Mouse (Mus musculus): Measurements from ENCODE around the gene Auts2.

The Auts2 gene

GRCm38 (mm10) chr5:132445213-132445954 lies 97.8 kb downstream of the Auts2 start:
- DNase-seq = no peak

- no peak for DNase-seq
These were observed 100.2 kb downstream of the Auts2 start for GRCm38 (mm10) chr5:132442948-132443347.

GRCm38 (mm10) chr5:132438414-132438813 lies 104.7 kb downstream of the Auts2 start:
- no peak for DNase-seq

DNA sequence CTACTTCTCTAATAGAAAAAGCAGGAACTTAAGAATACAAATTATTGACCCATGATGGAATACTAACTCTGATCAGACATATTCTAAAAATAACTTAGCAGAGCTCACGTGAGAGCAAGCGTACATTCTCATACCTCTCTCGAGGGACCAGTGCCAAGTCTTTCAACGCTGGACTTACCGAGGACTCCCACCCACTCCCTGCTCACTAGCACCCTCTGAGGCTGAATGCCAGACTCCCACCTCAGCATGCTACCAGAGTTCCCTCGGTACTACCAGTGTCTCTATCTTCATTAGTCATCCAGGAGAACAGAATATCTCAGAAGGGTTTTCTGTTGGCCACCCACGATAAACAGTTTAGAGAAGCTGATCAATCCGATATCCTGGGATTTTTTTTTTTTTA lies 105.2 kb downstream of the Auts2 start:
- peak; percentile 17 for DNase-seq

- no peak for DNase-seq
These were observed 105.7 kb downstream of the Auts2 start for GRCm38 (mm10) chr5:132437478-132437877.

- no peak for DNase-seq
These were observed 106.2 kb downstream of the Auts2 start for GRCm38 (mm10) chr5:132436901-132437300.

- no peak for DNase-seq
These were observed 106.7 kb downstream of the Auts2 start for GRCm38 (mm10) chr5:132436473-132436872.

GRCm38 (mm10) chr5:132435401-132435800 lies 107.7 kb downstream of the Auts2 start:
- DNase-seq = no peak

GRCm38 (mm10) chr5:132433377-132434115 lies 109.6 kb downstream of the Auts2 start:
- no peak for DNase-seq

GRCm38 (mm10) chr5:132429363-132429762 lies 113.8 kb downstream of the Auts2 start:
- DNase-seq = no peak

DNA sequence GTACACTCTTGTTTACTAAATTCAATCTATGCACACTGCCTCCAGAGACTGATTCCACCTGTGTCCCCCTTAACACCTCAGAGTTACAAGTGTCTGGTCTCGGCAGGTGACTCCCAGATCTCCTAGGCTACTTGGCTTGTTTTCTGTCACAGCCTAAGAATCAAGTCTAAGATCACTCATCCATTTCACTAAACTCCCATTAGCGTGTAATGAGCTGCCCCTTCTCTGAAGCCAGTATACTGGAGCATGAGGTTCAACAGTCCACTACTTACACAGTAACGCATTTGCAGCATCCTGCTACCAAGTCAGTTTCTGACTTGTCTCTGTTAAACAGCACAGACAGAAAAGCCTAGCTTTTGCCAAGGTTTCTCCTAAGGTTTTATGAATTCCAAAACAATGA lies 116.8 kb downstream of the Auts2 start:
- DNase-seq = no peak

GRCm38 (mm10) chr5:132425792-132426309 lies 117.3 kb downstream of the Auts2 start:
- DNase-seq = no peak

- DNase-seq = no peak
These were observed 132.7 kb downstream of the Auts2 start for GRCm38 (mm10) chr5:132410338-132410852.

- no peak for DNase-seq
These were observed 134.1 kb downstream of the Auts2 start for GRCm38 (mm10) chr5:132408892-132409575.

DNA sequence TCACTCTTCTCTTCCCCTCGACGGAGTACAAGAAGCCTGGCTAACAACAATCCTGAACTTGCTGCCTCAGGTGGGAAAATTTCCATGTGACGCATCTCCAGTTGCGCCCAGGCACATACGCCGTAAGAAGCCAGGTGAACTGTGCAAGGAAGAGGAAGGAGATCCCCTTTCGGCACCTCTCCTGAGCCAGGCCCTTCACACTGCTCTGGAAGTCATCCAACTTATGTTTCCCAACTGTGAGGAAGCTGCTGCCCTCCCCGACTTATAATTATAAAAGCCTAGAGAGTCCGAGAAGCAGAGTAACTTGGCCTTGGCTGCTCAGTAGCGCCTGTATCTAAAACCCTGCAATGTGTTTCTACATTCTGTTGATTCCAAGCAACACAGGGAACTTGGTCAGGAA lies 142.6 kb downstream of the Auts2 start:
- no peak for DNase-seq

GRCm38 (mm10) chr5:132399486-132399885 lies 143.7 kb downstream of the Auts2 start:
- DNase-seq = no peak

DNA sequence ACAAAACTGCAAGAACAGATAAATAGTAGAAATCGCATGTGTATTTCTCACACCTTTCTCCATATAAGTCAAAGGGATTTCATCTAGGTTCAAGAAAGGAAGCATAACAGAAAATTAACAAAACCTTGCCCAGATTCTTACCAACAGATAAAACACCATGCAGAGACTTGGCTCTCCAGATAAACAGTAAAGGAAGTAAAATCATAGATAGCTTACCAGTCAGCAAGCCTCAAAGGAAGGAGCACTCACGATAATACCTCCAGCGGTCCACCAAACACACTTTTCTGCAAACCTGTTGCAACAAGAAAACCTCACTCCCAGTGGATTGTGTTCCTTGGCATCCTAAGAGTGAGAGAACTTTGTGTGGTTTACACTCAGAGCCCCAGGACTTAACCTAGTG lies 147.2 kb downstream of the Auts2 start:
- DNase-seq = no peak

GRCm38 (mm10) chr5:132394800-132395575 lies 148.2 kb downstream of the Auts2 start:
- no peak for DNase-seq

DNA sequence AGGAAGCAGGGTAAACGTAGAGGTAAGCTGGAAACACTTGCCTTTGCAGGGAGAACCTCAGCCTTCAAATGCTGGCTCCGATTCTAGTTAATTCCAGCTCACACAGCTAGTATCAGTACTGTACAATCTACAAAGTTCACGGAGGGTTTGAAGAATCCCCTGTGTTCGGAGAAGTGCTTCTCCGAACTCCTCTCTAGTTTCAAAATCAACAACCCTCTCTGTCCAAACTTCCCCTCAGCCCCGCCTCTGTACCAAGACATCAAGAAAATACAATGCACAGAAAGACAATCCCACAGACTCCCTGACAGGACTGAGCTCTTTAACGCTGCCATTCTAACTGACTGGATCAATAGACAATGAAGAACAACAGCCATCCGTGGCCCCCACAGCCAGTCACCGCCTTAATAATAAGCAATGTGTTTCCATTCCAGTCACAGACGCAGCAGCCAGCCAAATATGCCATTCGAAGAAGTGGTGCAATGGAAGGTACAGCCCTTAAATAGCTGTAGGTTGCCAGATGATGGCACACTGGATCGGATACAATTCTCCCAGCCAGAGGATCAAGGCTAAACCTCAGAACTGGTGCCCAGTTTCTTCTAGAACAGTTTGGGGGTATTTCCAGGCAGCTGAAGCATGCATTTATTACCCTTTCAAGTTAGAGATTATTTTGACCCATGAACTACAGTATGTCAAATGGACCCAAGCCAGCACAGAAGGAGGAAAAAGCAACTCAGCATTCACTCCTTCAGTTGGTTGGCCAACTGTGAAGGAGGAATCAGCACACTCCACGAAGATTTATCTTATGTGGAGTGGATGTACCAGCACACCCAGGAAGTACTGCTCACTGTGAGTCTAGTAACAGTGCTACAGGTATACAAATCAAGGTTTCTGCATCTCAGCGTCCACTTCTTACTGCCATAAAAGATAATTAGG lies 151.0 kb downstream of the Auts2 start:
- no peak for DNase-seq

DNA sequence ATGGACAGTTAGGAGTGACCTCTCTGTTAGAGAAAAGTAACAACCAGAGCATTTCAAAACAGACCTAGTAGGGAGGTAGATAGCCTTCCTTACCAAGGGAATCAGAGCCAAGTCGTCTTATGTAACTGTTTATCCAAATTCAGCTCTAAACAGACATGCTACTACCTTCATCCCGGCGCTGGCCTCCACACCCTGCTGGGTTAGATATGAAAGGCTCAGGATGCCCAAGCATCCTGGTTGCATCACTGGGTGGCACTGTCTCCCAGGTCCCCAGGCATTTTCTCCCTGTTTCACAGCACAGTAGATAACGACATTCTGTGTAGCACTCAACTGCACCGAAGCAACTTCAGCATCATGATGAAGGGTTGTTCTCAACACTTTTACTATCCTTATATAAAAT lies 154.4 kb downstream of the Auts2 start:
- DNase-seq = no peak

DNA sequence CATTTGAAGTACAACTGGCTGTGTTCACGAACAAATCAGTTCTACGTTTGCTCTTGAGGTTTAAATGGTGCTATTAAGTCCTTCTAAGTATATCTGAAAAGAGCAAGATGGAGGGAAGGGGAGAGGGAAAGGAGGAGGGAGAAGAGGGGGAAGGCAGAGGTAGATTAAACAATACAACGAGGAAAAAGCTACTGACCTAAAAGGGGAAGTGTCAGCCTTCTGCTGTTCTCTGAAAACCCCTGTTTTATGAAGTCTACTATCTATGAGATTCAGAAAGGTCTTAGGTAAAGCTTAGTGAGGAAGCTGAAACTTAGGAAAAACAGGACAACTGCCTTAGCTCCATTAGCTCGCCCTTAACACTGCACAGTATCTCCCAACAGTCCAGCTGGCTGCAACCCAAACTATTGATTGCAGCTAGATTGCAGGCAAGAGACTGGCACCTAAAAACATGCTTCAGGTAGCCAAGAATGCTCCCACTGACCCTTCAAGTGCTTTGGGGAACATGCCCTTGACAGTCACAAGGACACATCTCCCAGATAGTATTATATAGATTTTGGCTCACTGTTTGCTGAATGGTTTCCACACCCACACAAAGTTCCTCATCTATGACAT lies 157.8 kb downstream of the Auts2 start:
- no peak for DNase-seq
